Mouse (Mus musculus) natural killer cell, adult 2 months (primary cell): ENCODE data around the gene Hist1h2ac.

Experiments
- DNase-seq, 2 experiments: peaks; one replicate each; pipeline ENCODE4 v3.0.0; 2022; ENCODE audit warnings: low spot score in 2 of 2

The Hist1h2ac gene

DNA sequence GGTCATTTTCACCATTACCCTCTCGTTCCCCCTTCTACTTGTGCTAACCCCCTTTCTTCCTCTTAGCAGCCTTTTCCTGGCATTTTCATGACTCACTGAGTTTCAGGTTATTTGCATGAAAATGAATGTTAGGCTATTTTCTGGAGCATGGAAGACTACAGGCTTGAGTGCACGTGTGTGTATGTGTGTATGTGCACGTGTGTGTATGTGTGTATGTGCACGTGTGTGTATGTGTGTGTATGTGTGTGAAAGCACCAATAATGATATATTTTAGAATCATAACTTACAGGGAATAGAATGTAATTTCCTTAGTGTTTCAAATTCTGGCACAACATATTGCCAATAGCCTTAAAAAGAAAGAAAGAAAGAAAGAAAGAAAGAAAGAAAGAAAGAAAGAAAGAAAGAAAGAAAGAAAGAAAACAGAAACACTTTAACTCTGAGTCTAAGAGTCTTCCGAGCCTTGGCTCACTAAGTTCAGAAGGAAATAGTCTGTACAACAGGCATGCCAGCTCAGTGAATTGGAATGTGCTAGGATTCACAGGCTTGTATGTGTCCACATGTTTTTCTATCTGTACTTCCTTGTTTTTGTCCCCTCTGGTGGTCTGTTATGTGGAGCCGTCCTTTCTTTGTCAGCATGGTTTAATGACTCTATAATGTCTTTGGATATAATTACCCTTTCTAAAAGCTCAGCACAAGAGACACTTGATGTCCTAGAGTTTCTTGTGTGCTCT is 23.9 kb downstream of the Hist1h2ac start:
- DNase-seq, result no peak
